Mouse (Mus musculus) hindbrain, embryonic 10.5 days (tissue): ENCODE results near the gene Mucl3. TPM values are rescaled to one million over a fixed set of nuclear protein-coding genes. Genes with fewer than 3 reads are reported as not detected.

ENCODE experiments used
- polyA plus RNA-seq: library from polyadenylated mRNA; unstranded; fragments of >200 nt; fragmentation: Nextera tagmentation; extraction: Ambion mirVana; gene quantifications from 2 replicates; pipeline ENCODE4 v1.2.1, GENCODE M21; 2016

The Mucl3 gene
- polyA plus RNA-seq, 1 experiment from 2014 or later, result 0.08 TPM

Other genes with a start within 250 kb of the Mucl3 start
- 0.90 and 1.4 TPM in 2 replicates for gene H2-Q6, start 218.8 kb downstream of the Mucl3 start, polyA plus RNA-seq
- gene H2-Q7, start 204.5 kb downstream of the Mucl3 start, polyA plus RNA-seq, result 12.1 and 14.3 TPM in 2 replicates
- 0.17 and 0.21 TPM in 2 replicates for gene H2-Q10, start 173.6 kb downstream of the Mucl3 start, polyA plus RNA-seq
- not detected in 2 replicates for gene Pou5f1, start 137.7 kb downstream of the Mucl3 start, polyA plus RNA-seq
- 54.5 and 57.0 TPM in 2 replicates for gene Tcf19, start 126.9 kb downstream of the Mucl3 start, polyA plus RNA-seq
- gene Cchcr1, start 126.6 kb downstream of the Mucl3 start, polyA plus RNA-seq, result 19.6 and 25.4 TPM in 2 replicates
- gene Psors1c2, start 110.5 kb downstream of the Mucl3 start, polyA plus RNA-seq, result 1.7 and 2.5 TPM in 2 replicates
- 0.10 TPM in 1 of 2 replicates, not detected in the other for gene Cdsn, start 91.6 kb downstream of the Mucl3 start, polyA plus RNA-seq
- gene 2300002M23Rik, start 76.2 kb downstream of the Mucl3 start, polyA plus RNA-seq, result not detected in 2 replicates
- gene Sfta2, start 42.1 kb downstream of the Mucl3 start, polyA plus RNA-seq, result not detected in 2 replicates
- gene Gm9573, start 17.1 kb downstream of the Mucl3 start, polyA plus RNA-seq, result not detected in 2 replicates
- 16.7 and 17.4 TPM in 2 replicates for gene Vars2, start 23.9 kb upstream of the Mucl3 start, polyA plus RNA-seq
- 45.7 and 56.5 TPM in 2 replicates for gene Gtf2h4, start 30.0 kb upstream of the Mucl3 start, polyA plus RNA-seq
- 134 and 184 TPM in 2 replicates for gene Ddr1, start 60.9 kb upstream of the Mucl3 start, polyA plus RNA-seq
- 3.8 and 4.8 TPM in 2 replicates for gene Ier3, start 178.0 kb upstream of the Mucl3 start, polyA plus RNA-seq
- 58.4 and 63.7 TPM in 2 replicates for gene Flot1, start 179.5 kb upstream of the Mucl3 start, polyA plus RNA-seq
- 1,604 and 1,655 TPM in 2 replicates for gene Tubb5, start 194.6 kb upstream of the Mucl3 start, polyA plus RNA-seq
- 18.3 and 20.7 TPM in 2 replicates for gene Mdc1, start 197.8 kb upstream of the Mucl3 start, polyA plus RNA-seq
- gene Nrm, start 217.6 kb upstream of the Mucl3 start, polyA plus RNA-seq, result 70.1 and 75.9 TPM in 2 replicates
- gene Ppp1r18, start 221.9 kb upstream of the Mucl3 start, polyA plus RNA-seq, result 29.6 and 32.2 TPM in 2 replicates
- gene Dhx16, start 236.1 kb upstream of the Mucl3 start, polyA plus RNA-seq, result 53.0 and 58.9 TPM in 2 replicates